Mouse (Mus musculus) layer of hippocampus, adult 9-10 months (tissue): Measurements from ENCODE around the gene Larp4.

Experiments used
- DNase-seq: peaks from one replicate; pipeline ENCODE4 v3.0.0; 2022; ENCODE audit warnings: low spot score

Larp4 gene

GRCm38 (mm10) chr15:100004677-100005273 is 34.9 kb downstream of the Larp4 start:
- no peak for DNase-seq

DNA sequence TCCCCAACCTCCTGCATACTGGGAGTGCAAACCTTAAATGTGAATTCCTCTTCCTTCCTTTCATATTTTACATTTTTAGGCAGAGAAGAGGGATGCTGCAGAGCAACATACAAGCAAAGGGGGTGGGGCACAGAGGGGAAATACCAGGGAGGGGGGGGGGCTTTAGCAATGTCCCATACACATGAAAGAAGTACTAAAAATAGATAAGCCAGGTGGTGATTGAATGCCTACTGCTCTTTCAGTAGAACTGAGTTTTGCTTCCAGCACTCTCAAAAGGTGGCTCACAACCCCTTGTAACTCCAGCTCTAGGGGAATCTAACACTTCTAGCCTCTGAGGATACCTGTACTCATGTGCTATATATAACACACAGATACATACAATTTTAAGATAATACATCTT is 36.3 kb downstream of the Larp4 start:
- DNase-seq = no peak

DNA sequence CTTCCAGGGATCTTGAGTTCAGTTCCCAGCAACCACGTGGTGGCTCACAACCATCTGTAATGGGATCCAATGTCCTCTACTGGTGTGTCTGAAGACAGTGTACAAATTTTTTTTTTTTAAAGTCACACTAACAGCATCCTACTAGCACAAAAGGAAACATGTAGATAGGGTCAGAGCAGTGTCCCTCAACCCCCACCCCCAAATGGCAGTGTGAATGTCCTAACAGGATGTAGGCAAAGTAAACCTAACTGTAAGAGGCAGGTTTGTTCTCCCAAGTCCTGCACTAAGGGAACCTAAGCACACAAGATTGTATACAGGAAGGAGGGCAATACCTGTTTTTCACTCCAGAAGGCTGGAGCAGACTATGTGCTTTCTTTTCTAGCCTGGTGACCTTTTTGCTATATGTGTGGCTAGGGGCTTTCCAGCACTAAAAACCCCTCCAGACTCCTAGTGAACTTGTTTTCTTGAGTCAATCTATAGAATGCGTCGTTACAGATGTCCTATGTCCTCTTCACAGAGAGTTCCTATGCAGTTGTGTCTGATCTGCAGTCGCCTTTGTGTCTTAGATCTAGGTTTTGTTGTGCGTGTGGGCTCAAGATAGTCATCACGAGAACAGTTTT is 48.5 kb downstream of the Larp4 start:
- DNase-seq = no peak

DNA sequence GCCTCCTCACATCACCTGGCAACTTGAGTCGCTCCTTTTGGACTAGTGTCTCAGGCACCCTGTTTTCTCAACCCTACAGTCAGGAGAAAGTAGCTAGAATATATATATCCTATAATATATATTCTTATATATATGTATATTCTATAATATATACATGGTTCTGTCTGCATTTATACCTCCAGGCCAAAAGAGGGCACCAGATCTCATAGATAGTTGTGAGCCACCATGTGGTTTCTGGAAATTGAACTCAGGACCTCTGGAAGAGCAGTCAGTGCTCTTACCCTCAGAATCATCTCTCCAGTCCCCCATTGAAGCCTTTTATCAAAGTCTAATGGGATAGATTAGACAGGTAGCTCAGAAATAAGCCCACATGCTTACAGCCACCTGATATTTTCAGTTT is 51.3 kb downstream of the Larp4 start:
- DNase-seq = no peak

DNA sequence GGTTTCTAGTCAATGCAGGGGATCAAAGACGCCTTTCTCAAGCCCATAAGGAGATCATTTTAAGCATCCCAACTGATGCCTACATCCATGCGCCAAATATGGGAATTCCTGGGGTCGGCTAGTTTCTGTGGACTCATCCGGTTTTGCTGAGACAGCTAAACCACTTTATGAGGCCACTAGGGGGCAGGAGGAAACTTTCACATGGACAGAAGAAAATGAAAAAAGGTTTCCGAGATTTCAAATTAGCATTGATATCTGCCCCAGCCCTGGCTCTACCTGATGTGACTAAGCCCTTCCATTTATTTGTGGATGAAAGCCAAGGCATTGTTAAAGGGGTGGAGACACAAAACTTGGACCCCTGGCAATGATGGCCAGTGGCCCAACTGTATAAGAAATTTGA is 53.1 kb downstream of the Larp4 start:
- DNase-seq = no peak

GRCm38 (mm10) chr15:100025076-100025834 is 55.4 kb downstream of the Larp4 start:
- no peak for DNase-seq

- no peak for DNase-seq
Observed at GRCm38 (mm10) chr15:100028133-100028532, 58.3 kb downstream of the Larp4 start.

DNA sequence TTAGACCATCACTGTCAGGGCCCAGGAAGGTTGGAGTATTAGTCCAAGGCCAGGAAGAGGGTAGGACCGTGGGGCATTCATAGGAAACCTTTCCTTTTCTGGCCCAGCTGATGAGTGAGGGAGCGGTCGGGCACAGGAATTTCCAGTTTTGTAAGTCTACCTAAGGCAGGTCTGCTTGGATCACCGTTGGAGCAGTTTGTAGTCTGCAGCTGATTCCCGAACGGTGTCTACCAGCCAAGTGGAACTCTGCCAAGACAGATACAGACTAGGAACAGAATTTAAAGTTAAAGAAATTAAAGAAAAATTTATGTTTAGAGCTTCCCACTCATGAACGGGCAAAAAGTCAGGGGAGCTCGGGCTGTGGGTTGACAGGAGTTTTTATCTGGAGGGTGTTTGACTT is 59.6 kb downstream of the Larp4 start:
- no peak for DNase-seq

DNA sequence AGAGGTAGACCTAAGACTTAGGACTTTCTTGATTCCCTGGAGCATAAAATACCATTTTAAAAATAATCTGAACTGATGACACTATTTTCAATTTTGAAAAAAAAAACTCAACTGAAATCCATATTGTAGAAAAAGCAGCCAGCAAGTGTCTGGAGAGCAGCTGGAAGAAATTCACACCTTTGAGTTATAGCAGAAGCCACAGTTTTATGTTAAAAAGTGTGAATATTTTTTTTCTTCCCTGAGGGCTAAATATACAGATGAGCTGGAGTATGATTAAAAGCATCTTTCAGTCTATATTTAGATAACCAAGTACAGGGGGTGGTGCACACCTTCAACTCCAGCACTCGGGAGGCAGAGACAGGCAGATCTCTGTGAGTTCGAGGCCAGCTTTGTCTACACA is 60.0 kb downstream of the Larp4 start:
- no peak for DNase-seq

GRCm38 (mm10) chr15:100032546-100032945 is 62.7 kb downstream of the Larp4 start:
- no peak for DNase-seq

- DNase-seq = peak; percentile 75
Observed at GRCm38 (mm10) chr15:100038470-100038971, 68.7 kb downstream of the Larp4 start, which contains the start of gene Dip2b. TSS of gene Dip2b (plus strand) at chr15:100038664.

- no peak for DNase-seq
Observed at GRCm38 (mm10) chr15:100039001-100039701, 69.3 kb downstream of the Larp4 start.

GRCm38 (mm10) chr15:100040541-100041266 is 70.8 kb downstream of the Larp4 start:
- DNase-seq = no peak

- DNase-seq = no peak
Observed at GRCm38 (mm10) chr15:100041267-100042047, 71.6 kb downstream of the Larp4 start.

DNA sequence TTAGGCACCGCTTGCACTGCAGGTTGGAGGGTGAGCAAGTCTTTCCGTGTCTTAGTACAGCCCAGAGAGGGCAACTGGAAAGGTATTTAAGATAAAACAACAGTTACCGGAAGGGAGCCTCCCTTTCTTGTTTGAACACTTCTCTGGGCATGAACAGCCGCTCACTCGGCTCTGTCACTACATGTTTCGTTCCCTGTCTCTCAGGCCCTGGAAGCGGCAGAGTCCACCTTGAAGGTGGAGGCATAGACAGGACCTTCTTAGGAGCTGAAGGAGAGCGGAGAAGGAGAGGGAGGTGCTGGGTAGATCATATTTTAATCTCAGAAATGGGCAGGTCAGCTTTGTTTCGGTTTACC is 72.2 kb downstream of the Larp4 start:
- no peak for DNase-seq

DNA sequence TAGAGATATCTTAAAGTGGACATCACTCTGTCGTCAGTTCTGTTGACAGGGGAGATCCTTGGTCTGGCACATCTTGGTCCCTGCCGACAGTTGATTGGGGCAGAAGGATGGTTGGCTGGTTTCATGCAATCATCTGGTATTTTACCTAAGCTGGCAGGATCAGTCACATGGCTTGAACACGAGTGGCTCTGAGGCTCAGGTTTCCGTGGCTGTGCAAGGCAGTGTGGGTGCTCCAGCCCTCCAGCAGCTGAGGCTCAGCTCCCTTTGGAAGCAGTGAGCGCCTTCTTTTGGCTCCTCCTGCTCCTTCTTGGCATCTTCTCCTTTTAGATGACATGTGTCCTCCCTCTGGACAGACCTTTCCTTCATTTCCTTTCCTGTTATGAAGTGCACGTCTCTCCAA is 75.7 kb downstream of the Larp4 start:
- no peak for DNase-seq

DNA sequence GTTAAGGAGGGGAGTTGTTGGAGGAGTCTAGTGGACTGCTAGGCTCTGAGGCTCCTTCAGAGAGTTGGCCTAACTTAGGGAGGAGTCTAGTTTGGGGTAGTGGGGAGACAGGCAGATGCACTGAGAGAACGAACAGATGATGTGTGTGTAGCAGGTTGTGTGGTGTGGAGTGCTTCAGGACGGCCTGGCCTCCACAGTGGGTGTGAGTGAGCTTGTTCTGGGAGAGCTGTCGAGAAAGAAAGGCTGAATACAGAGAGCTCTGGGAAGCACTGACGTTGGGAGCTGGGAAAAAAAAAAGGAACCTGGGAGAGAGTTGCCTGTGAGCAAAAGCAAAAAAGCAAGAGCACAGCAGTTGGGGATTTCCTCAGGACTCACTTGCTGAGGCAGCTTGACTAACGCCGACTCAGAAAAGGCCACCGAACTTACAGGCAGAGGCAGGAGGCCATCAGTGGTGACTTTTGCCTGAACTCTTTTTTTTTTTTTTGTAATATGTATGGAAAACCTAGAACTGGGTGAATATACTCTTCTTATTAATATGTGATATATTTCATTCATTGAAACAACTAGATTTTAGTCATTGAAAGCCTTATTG is 79.7 kb downstream of the Larp4 start:
- no peak for DNase-seq

DNA sequence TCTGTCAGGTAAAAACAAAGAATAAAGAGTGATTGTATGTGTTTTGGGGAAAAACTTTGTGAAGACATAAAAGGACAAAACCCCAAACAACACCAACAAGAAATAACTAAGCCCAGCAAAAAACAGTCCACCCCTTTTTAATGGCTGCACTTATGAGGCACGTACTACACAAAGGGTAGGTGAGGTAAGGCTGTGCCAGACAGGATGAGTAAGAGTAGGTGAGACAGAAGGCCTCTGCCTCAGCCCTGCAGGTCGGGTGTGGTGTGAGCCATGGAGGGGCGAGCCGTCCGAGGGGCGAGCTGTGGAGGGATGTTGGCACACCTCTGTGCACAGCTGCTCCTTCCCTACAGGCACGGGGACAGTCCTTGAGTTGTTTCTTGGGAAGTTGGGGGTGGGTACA is 81.1 kb downstream of the Larp4 start:
- DNase-seq = no peak

DNA sequence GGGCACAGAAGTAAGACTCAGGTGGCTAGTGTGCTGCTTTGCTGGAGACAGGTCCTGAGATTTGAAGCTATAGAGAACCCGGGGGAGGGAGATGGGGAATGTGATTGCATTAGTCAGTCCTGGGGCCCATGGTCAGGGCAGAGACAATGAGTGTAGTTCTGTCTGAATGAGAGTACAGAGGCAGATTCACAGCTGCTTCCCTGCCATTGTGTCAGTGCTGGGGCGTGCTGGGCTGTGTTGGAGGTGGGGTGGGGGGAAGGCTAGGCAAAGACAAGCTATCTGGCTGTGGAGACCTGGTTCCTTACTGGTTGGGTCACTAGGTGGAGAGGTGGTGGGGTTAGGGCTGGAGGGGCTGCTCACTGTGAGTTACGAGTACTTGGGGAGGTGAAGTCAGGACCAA is 82.9 kb downstream of the Larp4 start:
- DNase-seq = no peak

DNA sequence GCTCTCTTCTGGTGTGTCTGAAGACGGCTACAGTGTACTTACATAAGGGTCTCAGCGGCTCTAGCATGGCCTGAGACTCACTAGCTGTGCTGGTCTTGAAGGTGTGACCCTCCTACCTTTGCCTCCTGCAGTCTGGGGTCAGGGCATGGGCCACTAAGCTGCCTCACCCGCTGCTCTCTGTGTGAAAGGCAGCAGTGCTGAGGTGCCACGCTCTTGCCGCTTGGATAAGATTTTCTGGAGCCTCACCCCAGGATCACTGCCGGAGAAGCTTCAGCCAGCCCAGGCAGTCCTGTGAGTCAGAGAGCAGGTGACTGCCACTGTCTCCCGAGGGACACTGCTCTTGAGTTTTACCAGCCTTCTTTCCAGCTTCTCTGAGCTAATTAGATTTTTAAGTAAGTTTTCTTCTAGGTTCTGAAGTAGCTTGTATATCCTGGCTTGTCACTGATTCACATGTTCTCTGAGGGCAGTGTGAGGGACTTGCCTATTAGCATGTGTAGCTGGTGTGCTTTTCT is 86.6 kb downstream of the Larp4 start:
- DNase-seq = no peak

DNA sequence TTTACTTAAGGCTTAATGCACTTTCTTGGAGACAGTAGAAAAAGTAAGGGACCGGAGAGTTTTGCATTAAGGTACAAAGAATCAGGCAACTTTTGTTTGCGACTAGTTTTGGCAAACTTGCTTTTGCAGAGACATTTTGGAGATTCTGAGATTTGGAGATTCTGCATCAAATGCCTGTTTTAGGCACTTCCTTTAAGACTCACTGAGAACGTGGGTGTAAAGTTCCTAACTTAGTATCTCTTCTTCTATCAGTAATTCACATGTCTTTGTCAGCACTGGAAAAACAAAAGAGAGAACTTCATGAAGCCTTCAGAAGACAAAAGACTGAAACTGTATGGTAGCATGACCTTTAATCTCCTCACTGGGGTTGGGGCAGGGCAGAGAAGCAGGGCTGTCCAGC is 87.8 kb downstream of the Larp4 start:
- no peak for DNase-seq
